Mouse (Mus musculus): Measurements from ENCODE around the gene Minos1.

GRCm38 (mm10) chr4:139161076-139161475 lies 30.2 kb upstream of the Minos1 start:
- TF ChIP-seq CTCF (IDR thresholded peaks at IDR 0.05; ENCODE audit: borderline replicate concordance, insufficient read depth, low read depth, low read length) (no peak), POLR2A (IDR thresholded peaks at IDR 0.05; ENCODE audit: borderline replicate concordance, insufficient read depth, low read length) (no peak)
